Mouse (Mus musculus): ENCODE measurements at regions not wholly inside any gene's neighbourhood (a gene's known extent, or its start where the extent isn't known, plus 50 kb on each side); places are given as distances from the start of the nearest gene placed in this dataset.

GRCm38 (mm10) chr4:81085188-81085587, 174.7 kb downstream of the Lurap1l start:
- no peak overlapping the region for H3K9ac ChIP-seq (ENCODE audit: control insufficient read depth, low read depth, low read length, poor library complexity, severe bottlenecking)

GRCm38 (mm10) chr4:81096581-81096980, 186.1 kb downstream of the Lurap1l start:
- H3K79me2 ChIP-seq (ENCODE audit: control insufficient read depth, insufficient read depth, low read length, poor library complexity): no peaks in the 10 kb centered on the region
- no peak for TF ChIP-seq UBTF (IDR thresholded peaks at IDR 0.05; ENCODE audit: borderline replicate concordance, insufficient read depth, low read depth, low read length)
- no peak for TF ChIP-seq ZMIZ1 (IDR thresholded peaks at IDR 0.05; ENCODE audit: low read depth, low read length)
- TF ChIP-seq GATA1 (IDR thresholded peaks at IDR 0.05; ENCODE audit: low read depth, low read length): no peak
- TF ChIP-seq MAFK (IDR thresholded peaks at IDR 0.05; ENCODE audit: borderline replicate concordance, low read depth, low read length): no peak
- no peak for TF ChIP-seq USF1 (IDR thresholded peaks at IDR 0.05; ENCODE audit: low read depth, low read length)
- no peak for TF ChIP-seq MAX (IDR thresholded peaks at IDR 0.05; ENCODE audit: low read length)
- TF ChIP-seq POLR2AphosphoS5 (IDR thresholded peaks at IDR 0.05; ENCODE audit: borderline replicate concordance, low read depth, low read length): no peak
- TF ChIP-seq MXI1 (IDR thresholded peaks at IDR 0.05; ENCODE audit: low read depth, low read length): no peak
- no peak for TF ChIP-seq RAD21 (IDR thresholded peaks at IDR 0.05; ENCODE audit: low read depth, low read length)
- TF ChIP-seq JUND (IDR thresholded peaks at IDR 0.05; ENCODE audit: low read depth, low read length): no peak
- TF ChIP-seq HCFC1 (IDR thresholded peaks at IDR 0.05; ENCODE audit: low read depth, low read length): no peak
- no peak for TF ChIP-seq NRF1 (IDR thresholded peaks at IDR 0.05; ENCODE audit: insufficient read depth, low read depth, low read length, poor library complexity, severe bottlenecking)
- TF ChIP-seq ZC3H11A (IDR thresholded peaks at IDR 0.05; ENCODE audit: low read depth, low read length): no peak
- no peak for TF ChIP-seq MYB (IDR thresholded peaks at IDR 0.05; ENCODE audit: low read depth, low read length)
- TF ChIP-seq GABPA (IDR thresholded peaks at IDR 0.05; ENCODE audit: low read depth, low read length): no peak
- TF ChIP-seq RCOR1 (IDR thresholded peaks at IDR 0.05; ENCODE audit: low read depth, low read length): no peak
- TF ChIP-seq MYC (IDR thresholded peaks at IDR 0.05; ENCODE audit: low read depth, low read length): no peak
- no peak for TF ChIP-seq ZKSCAN1 (IDR thresholded peaks at IDR 0.05; ENCODE audit: low read depth, low read length)
- TF ChIP-seq ETS1 (IDR thresholded peaks at IDR 0.05; ENCODE audit: low read depth, low read length): no peak
- H3K9me3 ChIP-seq (replicated peaks; ENCODE audit: insufficient read depth, low read length): no peaks in the 10 kb centered on the region
- H3K4me3 ChIP-seq (ENCODE audit: control insufficient read depth in 1 of 2, insufficient read depth in 1 of 2, low read depth in 2 of 2, low read length in 2 of 2): no peak overlapping the region
- H3K4me1 ChIP-seq (ENCODE audit: control insufficient read depth in 1 of 2, insufficient read depth in 2 of 2, low read length in 2 of 2): no peaks in the 10 kb centered on the region
- H3K9ac ChIP-seq (ENCODE audit: control insufficient read depth, low read depth, low read length, poor library complexity, severe bottlenecking): no peak overlapping the region
- no peak overlapping the region for H3K27ac ChIP-seq (ENCODE audit: control insufficient read depth, low read depth, low read length)
- no peaks in the 10 kb centered on the region for H3K27me3 ChIP-seq (ENCODE audit: control insufficient read depth in 1 of 2, insufficient read depth in 2 of 2, low read length in 2 of 2)
- no peaks in the 10 kb centered on the region for H3K36me3 ChIP-seq (ENCODE audit: control insufficient read depth in 1 of 2, insufficient read depth in 2 of 2, low read length in 2 of 2)
- no peak for DNase-seq (ENCODE audit: low read depth, low spot score)

More at GRCm38 (mm10) chr4:81085188-81085587, 174.7 kb downstream of the Lurap1l start:
- H3K4me1 ChIP-seq (ENCODE audit: control insufficient read depth in 1 of 2, insufficient read depth in 2 of 2, low read length in 2 of 2): no peaks in the 10 kb centered on the region
- no peak overlapping the region for H3K27ac ChIP-seq (ENCODE audit: control insufficient read depth, low read depth, low read length)
- no peaks in the 10 kb centered on the region for H3K36me3 ChIP-seq (ENCODE audit: control insufficient read depth in 1 of 2, insufficient read depth in 2 of 2, low read length in 2 of 2)
- H3K9me3 ChIP-seq (replicated peaks; ENCODE audit: insufficient read depth, low read length): no peaks in the 10 kb centered on the region
- no peaks in the 10 kb centered on the region for H3K27me3 ChIP-seq (ENCODE audit: control insufficient read depth in 1 of 2, insufficient read depth in 2 of 2, low read length in 2 of 2)
- no peaks in the 10 kb centered on the region for H3K79me2 ChIP-seq (ENCODE audit: control insufficient read depth, insufficient read depth, low read length, poor library complexity)
- no peak overlapping the region for H3K4me3 ChIP-seq (ENCODE audit: control insufficient read depth in 1 of 2, insufficient read depth in 1 of 2, low read depth in 2 of 2, low read length in 2 of 2)
- TF ChIP-seq MXI1 (IDR thresholded peaks at IDR 0.05; ENCODE audit: low read depth, low read length): no peak
- TF ChIP-seq ZMIZ1 (IDR thresholded peaks at IDR 0.05; ENCODE audit: low read depth, low read length): no peak
- no peak for TF ChIP-seq ETS1 (IDR thresholded peaks at IDR 0.05; ENCODE audit: low read depth, low read length)
- TF ChIP-seq MAX (IDR thresholded peaks at IDR 0.05; ENCODE audit: low read length): no peak
- no peak for TF ChIP-seq RCOR1 (IDR thresholded peaks at IDR 0.05; ENCODE audit: low read depth, low read length)
- TF ChIP-seq MAFK (IDR thresholded peaks at IDR 0.05; ENCODE audit: borderline replicate concordance, low read depth, low read length): no peak
- no peak for TF ChIP-seq CTCF (IDR thresholded peaks at IDR 0.05 in 2 of 3, conservative IDR thresholded peaks at IDR 0.05 in 1 of 3; ENCODE audit: control insufficient read depth in 1 of 3, insufficient read depth in 1 of 3, low read depth in 2 of 3, low read length in 3 of 3, poor library complexity in 1 of 3, severe bottlenecking in 1 of 3)
- no peak for TF ChIP-seq SMC3 (IDR thresholded peaks at IDR 0.05; ENCODE audit: low read depth, low read length)
- TF ChIP-seq EP300 (IDR thresholded peaks at IDR 0.05; ENCODE audit: low read depth in 1 of 2, low read length in 2 of 2): no peak
- TF ChIP-seq CHD2 (IDR thresholded peaks at IDR 0.05; ENCODE audit: low read length): no peak
- DNase-seq (ENCODE audit: low read depth, low spot score): no peak

All from MEL (cell line).